Mouse (Mus musculus): Measurements from ENCODE around the gene Hspg2. TPM values are rescaled to one million over a fixed set of nuclear protein-coding genes. Genes with fewer than 3 reads are reported as not detected.

Hspg2 gene
- total RNA-seq, 2 experiments from 2014 or later: 5.5 to 6.5 TPM

GRCm38 (mm10) chr4:137485258-137485960, 16.8 kb downstream of the Hspg2 start:
- intact Hi-C loops (cut with DNase I): no loop called here

GRCm38 (mm10) chr4:137486081-137487014, 17.8 kb downstream of the Hspg2 start:
- TF ChIP-seq CTCF (IDR thresholded peaks at IDR 0.05): no peak
- H3K27ac ChIP-seq: no peak overlapping the region
- DNase-seq (ENCODE audit: extremely low spot score in 1 of 2, low spot score in 2 of 2): no peak
- no peak overlapping the region for H3K4me3 ChIP-seq
- intact Hi-C loops (cut with DNase I): no loop called here

More at GRCm38 (mm10) chr4:137485258-137485960, 16.8 kb downstream of the Hspg2 start:
- H3K27ac ChIP-seq: no peak overlapping the region
- DNase-seq (ENCODE audit: extremely low spot score in 1 of 2, low spot score in 2 of 2): no peak
- TF ChIP-seq CTCF (IDR thresholded peaks at IDR 0.05): no peak
- no peak overlapping the region for H3K4me3 ChIP-seq

DNA sequence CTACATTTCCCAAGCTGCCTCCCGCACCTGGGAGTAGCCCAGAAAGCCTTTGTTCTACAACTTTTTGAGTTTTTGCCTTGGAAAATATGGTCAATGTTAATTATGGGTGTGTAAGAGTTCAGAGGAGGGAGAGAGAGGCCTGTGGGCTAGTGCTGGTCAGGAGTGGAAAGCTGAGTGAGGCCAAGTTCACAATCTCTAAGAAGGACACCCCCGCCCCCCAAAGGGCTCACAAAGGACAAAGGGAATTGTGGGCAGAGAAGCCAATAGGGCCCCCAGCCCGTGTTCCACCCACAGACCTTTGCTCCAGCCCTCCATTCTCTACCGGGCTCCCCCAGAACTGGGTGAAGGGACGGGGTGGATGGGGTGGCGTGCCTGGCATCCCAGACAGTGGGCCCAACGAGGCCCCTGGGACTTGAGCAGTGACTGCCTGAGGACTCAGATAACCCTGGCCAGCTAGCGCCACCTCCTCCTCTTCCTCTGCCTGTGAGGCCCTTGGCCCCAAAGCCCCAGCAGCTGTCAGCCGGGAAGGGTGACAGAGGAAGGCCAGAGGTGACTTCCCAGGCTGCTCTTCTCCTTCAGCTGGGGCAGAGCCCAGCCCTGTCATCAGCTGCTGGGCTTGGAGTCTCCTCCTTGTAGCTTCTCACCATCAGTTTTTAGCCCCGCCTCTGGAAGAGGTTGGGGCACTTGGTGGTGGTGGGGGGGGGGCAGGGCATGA, 18.9 kb downstream of the Hspg2 start:
- intact Hi-C loops (cut with DNase I): no loop called here
- no peak for TF ChIP-seq CTCF (IDR thresholded peaks at IDR 0.05)
- H3K4me3 ChIP-seq: no peak overlapping the region
- no peak for DNase-seq (ENCODE audit: extremely low spot score in 1 of 2, low spot score in 2 of 2)
- H3K27ac ChIP-seq: no peak overlapping the region

DNA sequence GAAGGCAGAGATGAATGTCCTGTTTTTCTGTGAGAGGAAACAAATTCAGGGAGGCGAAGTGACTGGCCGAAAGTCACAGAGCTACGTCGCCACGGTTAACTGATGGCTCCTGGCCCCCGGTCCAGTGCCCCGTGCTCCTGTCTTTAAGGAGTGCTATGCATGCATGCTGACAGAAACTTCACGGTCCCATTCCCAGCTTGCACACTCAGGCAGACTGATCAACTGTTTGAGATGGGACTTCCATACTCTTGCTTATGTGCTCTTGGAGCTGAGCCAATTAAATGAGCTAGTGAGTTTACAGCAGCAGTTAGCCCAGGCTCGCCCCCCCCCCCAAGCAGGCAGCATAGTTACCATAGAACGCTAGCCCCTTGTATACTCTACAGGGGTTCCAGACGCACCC, 19.5 kb downstream of the Hspg2 start:
- no peak for DNase-seq (ENCODE audit: extremely low spot score in 1 of 2, low spot score in 2 of 2)
- intact Hi-C loops (cut with DNase I): no loop called here
- TF ChIP-seq CTCF (IDR thresholded peaks at IDR 0.05): no peak

GRCm38 (mm10) chr4:137488571-137489303, 20.2 kb downstream of the Hspg2 start:
- intact Hi-C loops (cut with DNase I): no loop called here
- DNase-seq (ENCODE audit: extremely low spot score in 1 of 2, low spot score in 2 of 2): no peak
- H3K4me3 ChIP-seq: no peak overlapping the region
- TF ChIP-seq CTCF (IDR thresholded peaks at IDR 0.05): peak; percentile 36
- H3K27ac ChIP-seq: peak overlapping the region; percentile 26; the same call in 1 of the 2 replicates

More for the DNA sequence above, 19.5 kb downstream of the Hspg2 start:
- Histone ChIP-seq H3K27ac (no peak overlapping the region), H3K4me3 (no peak overlapping the region)

DNA sequence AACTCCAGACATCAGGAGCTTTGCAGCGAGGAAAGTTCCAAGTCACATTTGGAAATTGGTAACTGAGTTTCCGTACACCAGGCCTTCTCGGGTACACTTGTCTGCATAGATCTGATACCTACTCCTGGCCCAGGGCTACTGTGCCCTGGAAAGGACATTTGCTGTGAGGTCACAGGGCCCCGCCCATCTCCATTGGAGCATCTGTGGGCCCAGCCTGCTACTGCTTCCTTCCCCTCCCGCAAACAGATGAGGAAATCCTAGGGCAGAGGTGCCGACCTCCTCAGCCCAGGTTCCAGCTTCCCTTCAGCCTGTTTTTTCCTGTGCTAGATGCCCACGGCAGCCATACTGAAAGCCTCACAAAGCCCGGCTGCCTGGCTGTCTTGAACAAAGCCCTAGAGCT, 21.4 kb downstream of the Hspg2 start:
- no peak overlapping the region for H3K27ac ChIP-seq
- H3K4me3 ChIP-seq: no peak overlapping the region
- TF ChIP-seq CTCF (IDR thresholded peaks at IDR 0.05): no peak
- DNase-seq (ENCODE audit: extremely low spot score in 1 of 2, low spot score in 2 of 2): no peak
- intact Hi-C loops (cut with DNase I): no loop called here

GRCm38 (mm10) chr4:137492563-137492962, 24.0 kb downstream of the Hspg2 start:
- Histone ChIP-seq H3K27ac (no peak overlapping the region), H3K4me3 (no peak overlapping the region)
- TF ChIP-seq CTCF (IDR thresholded peaks at IDR 0.05): no peak
- intact Hi-C loops (cut with DNase I): no loop called here
- DNase-seq (ENCODE audit: extremely low spot score in 1 of 2, low spot score in 2 of 2): no peak

DNA sequence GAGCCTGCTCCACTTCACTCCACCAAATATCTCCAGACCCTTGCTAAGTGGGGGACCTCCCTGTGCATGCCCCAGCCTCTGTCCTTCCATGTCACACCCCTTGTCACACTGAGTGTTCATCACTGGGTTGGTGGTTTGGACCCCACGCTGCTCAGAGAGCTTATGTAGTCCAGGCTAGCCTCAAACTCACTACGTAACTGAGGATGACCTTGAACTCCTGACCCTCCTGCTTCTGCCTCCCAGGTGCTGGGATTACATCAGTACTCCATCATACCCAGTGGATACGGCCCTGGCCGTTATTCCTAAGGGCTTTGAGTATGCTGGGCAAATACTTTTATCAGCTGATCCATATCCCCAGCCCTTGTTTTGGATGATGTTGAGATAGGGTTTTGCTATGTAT, 24.6 kb downstream of the Hspg2 start:
- TF ChIP-seq CTCF (IDR thresholded peaks at IDR 0.05): no peak
- H3K27ac ChIP-seq: no peak overlapping the region
- no peak overlapping the region for H3K4me3 ChIP-seq
- intact Hi-C loops (cut with DNase I): no loop called here
- DNase-seq (ENCODE audit: extremely low spot score in 1 of 2, low spot score in 2 of 2): no peak

GRCm38 (mm10) chr4:137494751-137495500, 26.4 kb downstream of the Hspg2 start:
- Histone ChIP-seq H3K27ac (no peak overlapping the region), H3K4me3 (no peak overlapping the region)
- TF ChIP-seq CTCF (IDR thresholded peaks at IDR 0.05): no peak
- intact Hi-C loops (cut with DNase I): no loop called here
- DNase-seq (ENCODE audit: extremely low spot score in 1 of 2, low spot score in 2 of 2): no peak

- TF ChIP-seq CTCF (IDR thresholded peaks at IDR 0.05): no peak
- H3K4me3 ChIP-seq: no peak overlapping the region
- no peak overlapping the region for H3K27ac ChIP-seq
- no peak for DNase-seq (ENCODE audit: extremely low spot score in 1 of 2, low spot score in 2 of 2)
- intact Hi-C loops (cut with DNase I): no loop called here
Observed at GRCm38 (mm10) chr4:137495501-137496100, 27.0 kb downstream of the Hspg2 start.

Measured in left cerebral cortex, adult 2 months (tissue).